Mouse (Mus musculus) G1E (cell line): Measurements from ENCODE around the gene Lbr. TPM values are rescaled to one million over a fixed set of nuclear protein-coding genes. Genes with fewer than 3 reads are reported as not detected.

ENCODE experiments used
- ATAC-seq: 2 replicates; pipeline ENCODE4 v1.8.0; 2016; ENCODE audit warnings: mild to moderate bottlenecking; ENCODE audit not compliant: insufficient number of reproducible peaks, poor library complexity, low FRiP score, severe bottlenecking; ENCODE audit errors: extremely low read depth
- DNase-seq: peaks from one replicate; pipeline ENCODE4 v3.0.0; 2012; ENCODE audit warnings: low spot score
- H3K27me3 ChIP-seq: 2 replicates; pipeline ENCODE4 v1.6.1; 2012; ENCODE audit warnings: mild to moderate bottlenecking, low read length, inconsistent platforms; ENCODE audit not compliant: insufficient read depth
- H3K36me3 ChIP-seq: replicated peaks from 2 replicates; pipeline ENCODE3; 2012; ENCODE audit warnings: mild to moderate bottlenecking, inconsistent platforms
- H3K4me1 ChIP-seq: 2 replicates; pipeline ENCODE4 v1.6.1; 2012; ENCODE audit warnings: low read depth, low read length, inconsistent platforms, mixed read lengths; ENCODE audit not compliant: insufficient read depth
- H3K4me3 ChIP-seq: 2 replicates; pipeline ENCODE4 v1.5.1; 2012; ENCODE audit warnings: low read depth, mild to moderate bottlenecking, inconsistent platforms, low read length, moderate library complexity, mixed read lengths
- H3K9me3 ChIP-seq: replicated peaks from 2 replicates; pipeline ENCODE4 v1.6.1; 2012; ENCODE audit warnings: inconsistent platforms
- CTCF ChIP-seq: IDR thresholded peaks from 2 replicates; pipeline ENCODE4 v1.5.1; 2012; ENCODE audit warnings: low read depth, low read length, inconsistent platforms, mixed read lengths
- GATA1 ChIP-seq: IDR thresholded peaks from 2 replicates; pipeline ENCODE4 v1.6.1; 2012; ENCODE audit warnings: borderline replicate concordance, low read length, inconsistent platforms, mixed read lengths
- GATA2 ChIP-seq: IDR thresholded peaks from 2 replicates; pipeline ENCODE4 v1.6.1; 2012; ENCODE audit warnings: low read depth, low read length, inconsistent platforms, borderline replicate concordance
- POLR2AphosphoS5 ChIP-seq: IDR thresholded peaks from 2 replicates; pipeline ENCODE4 v1.6.1; 2012; ENCODE audit warnings: low read depth, low read length, inconsistent platforms; ENCODE audit not compliant: insufficient replicate concordance
- TAL1 ChIP-seq: conservative IDR thresholded peaks from 2 replicates; pipeline ENCODE4 v1.6.1; 2012; ENCODE audit warnings: low read depth, low read length, inconsistent platforms, mixed read lengths
- polyA plus RNA-seq: library from polyadenylated mRNA; stranded (reverse); fragments of >175 nt; gene quantifications from 2 replicates; pipeline ENCODE4 v1.2.3, GENCODE M21; 2012
- total RNA-seq, 2 experiments: library from RNA; stranded (forward) in 1 of 2; stranded (reverse) in 1 of 2; fragments of 200-1000 nt in 1 of 2; fragments of >200 nt in 1 of 2; fragmentation: Nextera tagmentation in 1 of 2; gene quantifications; 2 replicates each; pipeline ENCODE4 v1.2.3; 2014 to 2017

Gene Lbr
- total RNA-seq (2014; fragmentation: Nextera tagmentation) (191 and 239 TPM in 2 replicates), total RNA-seq (2017) (244 and 265 TPM in 2 replicates), polyA plus RNA-seq (85.4 and 87.9 TPM in 2 replicates)

GRCm38 (mm10) chr1:181842781-181843180, at the start of gene Lbr:
TSS of gene Lbr (minus strand) at chr1:181843046.
- Histone ChIP-seq H3K27me3 (no peaks in the 10 kb centered on the region), H3K4me3 (peak within 1 kb of the TSS; percentile 91), H3K4me1 (peaks cover 43% of the 10 kb centered on the region), H3K9me3 (no peaks in the 10 kb centered on the region), H3K36me3 (peaks cover 19% of the 10 kb centered on the region)
- no peak for TF ChIP-seq CTCF
- no peak for DNase-seq
- no peak for ATAC-seq

GRCm38 (mm10) chr1:181889670-181890069, 46.8 kb upstream of the Lbr start:
- Histone ChIP-seq H3K4me3 (no peak overlapping the region), H3K4me1 (peaks cover 4% of the 10 kb centered on the region; the same call in 1 of the 2 replicates), H3K27me3 (peaks cover 30% of the 10 kb centered on the region), H3K9me3 (no peaks in the 10 kb centered on the region), H3K36me3 (no peaks in the 10 kb centered on the region)
- no peak for TF ChIP-seq CTCF
- no peak for TF ChIP-seq GATA1
- TF ChIP-seq POLR2AphosphoS5 = no peak
- no peak for TF ChIP-seq TAL1
- TF ChIP-seq GATA2 = no peak
- DNase-seq = no peak
- no peak for ATAC-seq

DNA sequence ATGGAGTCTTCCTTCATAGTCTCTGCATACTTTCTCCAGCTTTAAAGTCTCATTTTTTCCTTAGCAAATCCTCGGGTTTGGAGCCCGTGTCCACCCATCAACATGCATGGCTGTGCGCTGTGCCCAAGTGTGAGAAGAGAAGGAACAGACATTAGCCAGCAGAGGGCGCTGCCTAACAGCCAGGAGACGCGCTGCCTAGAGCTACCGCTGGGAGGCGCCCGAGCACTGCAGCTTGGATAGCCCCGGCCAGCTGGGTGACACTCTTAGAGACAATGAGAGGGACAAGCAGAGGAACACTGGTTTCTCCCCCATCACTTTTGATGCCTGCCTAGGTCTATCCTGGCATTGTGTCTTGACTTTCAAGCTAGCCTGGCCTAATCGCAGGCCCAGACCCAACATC, 46.0 kb upstream of the Lbr start:
- peaks cover 5% of the 10 kb centered on the region; the same call in 1 of the 2 replicates for H3K4me1 ChIP-seq
- no peaks in the 10 kb centered on the region for H3K9me3 ChIP-seq
- no peak overlapping the region for H3K4me3 ChIP-seq
- DNase-seq (no peak), ATAC-seq (peak; percentile 62)
- no peaks in the 10 kb centered on the region for H3K36me3 ChIP-seq
- no peak for TF ChIP-seq GATA1
- peak; percentile 100 for TF ChIP-seq CTCF
- peaks cover 31% of the 10 kb centered on the region for H3K27me3 ChIP-seq

DNA sequence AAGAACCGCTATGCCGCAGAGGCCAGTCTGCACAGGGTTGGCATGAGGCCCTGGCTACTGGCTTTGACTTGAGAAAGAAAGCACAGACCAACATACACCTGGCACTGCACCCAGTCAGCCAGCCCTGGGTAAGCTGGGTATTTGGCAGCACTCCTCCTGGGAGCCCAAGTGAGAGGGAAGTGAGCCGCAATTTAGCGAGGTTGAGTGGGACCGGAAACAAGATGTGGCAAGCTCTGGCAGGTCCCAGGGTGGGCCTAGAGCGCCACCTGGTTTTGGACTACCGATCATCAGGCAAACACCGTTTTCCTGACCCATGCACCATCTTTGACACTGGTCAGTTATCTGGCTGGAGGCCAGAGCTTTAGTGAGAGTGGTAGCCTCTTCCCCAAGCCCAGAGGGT, 38.7 kb upstream of the Lbr start:
- TF ChIP-seq TAL1 = no peak
- peak; percentile 53; the same call in 1 of the 2 replicates for TF ChIP-seq CTCF
- no peak for TF ChIP-seq POLR2AphosphoS5
- TF ChIP-seq GATA1 = no peak
- peaks cover 43% of the 10 kb centered on the region for H3K27me3 ChIP-seq
- peak overlapping the region; percentile 17; the same call in 1 of the 2 replicates for H3K4me3 ChIP-seq
- H3K36me3 ChIP-seq = no peaks in the 10 kb centered on the region
- peak; percentile 69 for DNase-seq
- H3K4me1 ChIP-seq = peaks cover 45% of the 10 kb centered on the region
- peak; percentile 69 for ATAC-seq
- H3K9me3 ChIP-seq = no peaks in the 10 kb centered on the region

DNA sequence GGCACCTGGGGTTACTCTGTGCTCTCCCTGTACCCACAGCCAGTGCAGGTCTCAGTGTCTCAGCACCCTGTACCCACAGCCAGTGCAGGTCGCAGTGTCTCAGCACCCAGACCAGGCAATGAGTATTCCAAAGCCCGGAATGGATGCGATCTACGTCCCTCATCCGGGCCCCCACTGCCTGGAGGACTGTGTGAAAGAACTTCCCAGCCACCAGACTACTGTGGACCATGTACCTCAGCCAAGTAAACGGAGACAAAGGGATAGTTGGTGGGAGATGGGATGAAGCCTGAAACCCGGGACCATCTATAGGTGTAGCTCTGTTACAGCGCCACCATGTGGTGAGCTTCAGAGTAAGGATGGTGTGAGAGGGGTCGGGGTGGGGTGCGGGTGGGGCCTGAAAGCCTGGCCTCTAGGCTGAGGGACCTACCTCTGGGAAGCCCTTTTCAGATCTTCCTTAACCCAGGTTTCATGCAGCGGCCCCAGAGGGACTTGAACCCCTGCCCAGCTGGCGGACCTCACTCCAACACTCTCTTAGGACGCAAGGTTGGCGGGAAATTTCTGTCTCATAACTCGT, 38.0 kb upstream of the Lbr start:
- DNase-seq (no peak), ATAC-seq (no peak)
- peaks cover 37% of the 10 kb centered on the region for H3K27me3 ChIP-seq
- TF ChIP-seq GATA2 = no peak
- TF ChIP-seq TAL1 = no peak
- TF ChIP-seq CTCF = peak; percentile 24; the same call in 1 of the 2 replicates
- TF ChIP-seq POLR2AphosphoS5 = no peak
- no peak for TF ChIP-seq GATA1
- H3K4me3 ChIP-seq = no peak overlapping the region; the same call in 1 of the 2 replicates
- H3K36me3 ChIP-seq = no peaks in the 10 kb centered on the region
- H3K9me3 ChIP-seq = no peaks in the 10 kb centered on the region
- H3K4me1 ChIP-seq = peaks cover 45% of the 10 kb centered on the region

DNA sequence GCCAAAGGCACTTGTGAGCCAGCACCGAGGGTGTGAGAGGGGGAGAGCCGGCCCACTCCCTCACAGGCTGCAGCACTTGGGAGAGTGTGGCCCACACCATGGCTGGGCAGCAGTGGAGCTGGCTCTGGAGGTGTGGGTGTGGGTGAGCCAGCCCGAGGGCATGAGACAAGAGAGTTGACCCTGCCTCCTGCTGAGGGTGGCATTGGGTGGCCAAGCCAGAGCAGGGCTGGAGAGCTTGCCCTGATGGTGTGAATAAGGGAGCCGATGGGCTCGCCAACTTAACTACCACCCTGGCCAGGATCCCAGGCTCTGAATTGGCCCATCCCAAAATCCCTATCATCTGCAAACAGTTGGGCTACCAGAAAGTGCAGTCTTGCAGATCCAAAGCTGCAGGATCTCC, 35.6 kb upstream of the Lbr start:
- peaks cover 51% of the 10 kb centered on the region for H3K4me1 ChIP-seq
- TF ChIP-seq TAL1 (no peak), GATA2 (no peak), GATA1 (no peak), CTCF (no peak), POLR2AphosphoS5 (no peak)
- peaks cover 31% of the 10 kb centered on the region for H3K27me3 ChIP-seq
- no peak for ATAC-seq
- no peaks in the 10 kb centered on the region for H3K9me3 ChIP-seq
- DNase-seq = no peak
- H3K36me3 ChIP-seq = no peaks in the 10 kb centered on the region
- no peak overlapping the region for H3K4me3 ChIP-seq

GRCm38 (mm10) chr1:181877088-181877487, 34.2 kb upstream of the Lbr start:
- no peak for DNase-seq
- no peaks in the 10 kb centered on the region for H3K9me3 ChIP-seq
- peaks cover 62% of the 10 kb centered on the region for H3K4me1 ChIP-seq
- TF ChIP-seq GATA2 (no peak), TAL1 (no peak), CTCF (no peak), POLR2AphosphoS5 (no peak), GATA1 (no peak)
- H3K4me3 ChIP-seq = 0 out of 2 replicates have a peak overlapping the region, but pooled peaks have one; percentile 11
- ATAC-seq = no peak
- peaks cover 19% of the 10 kb centered on the region for H3K27me3 ChIP-seq
- H3K36me3 ChIP-seq = no peaks in the 10 kb centered on the region
